Mouse (Mus musculus): ENCODE measurements at regions not wholly inside any gene's neighbourhood (a gene's known extent, or its start where the extent isn't known, plus 50 kb on each side); places are given as distances from the start of the nearest gene placed in this dataset.

DNA sequence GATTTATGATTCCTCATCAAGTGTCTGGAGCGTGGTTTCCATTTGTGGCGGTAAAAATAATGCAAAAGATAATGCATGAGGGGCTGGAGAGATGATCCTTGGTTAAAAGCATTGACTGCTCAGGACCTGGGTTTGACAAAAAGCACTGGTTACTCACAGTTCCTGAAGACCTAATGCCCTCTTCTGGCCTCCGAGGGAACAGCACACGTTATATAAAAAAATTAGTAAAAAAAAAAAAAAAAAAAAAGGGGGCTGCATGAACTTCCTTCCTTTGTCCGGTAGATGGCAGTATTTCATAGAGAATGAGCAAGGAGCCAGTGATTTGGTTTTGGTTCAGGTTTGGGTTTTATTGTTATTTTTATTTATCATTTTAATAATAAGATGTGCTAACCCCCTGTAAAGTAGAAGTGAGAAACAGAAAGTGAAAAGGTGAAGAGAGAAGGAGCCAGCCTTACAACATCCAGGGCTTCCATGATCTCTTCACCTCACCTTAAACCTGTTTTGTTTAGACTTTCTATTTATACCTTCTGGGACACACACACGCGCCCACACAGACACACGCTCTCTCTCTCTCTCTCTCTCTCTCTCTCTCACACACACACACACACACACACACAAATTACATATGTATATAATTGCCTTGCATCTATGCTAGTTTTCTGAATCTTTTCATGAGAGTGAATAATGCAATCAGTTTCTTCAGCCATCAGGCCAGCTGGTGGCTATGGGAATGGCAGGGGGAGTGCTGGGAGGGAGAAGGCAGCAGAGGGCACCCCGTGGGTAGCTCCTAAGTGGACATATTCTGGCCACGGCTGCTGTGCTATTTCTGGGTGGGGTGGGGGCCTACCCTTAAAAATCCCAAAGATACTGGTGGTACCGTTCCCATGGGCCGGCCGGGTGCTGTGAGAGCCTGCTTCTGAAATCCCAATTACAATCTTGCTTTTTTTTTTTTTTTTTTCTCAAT is 230.0 kb downstream of the Poteg start:
- DNase-seq = peak in 1 of 2 experiments; percentile 2

DNA sequence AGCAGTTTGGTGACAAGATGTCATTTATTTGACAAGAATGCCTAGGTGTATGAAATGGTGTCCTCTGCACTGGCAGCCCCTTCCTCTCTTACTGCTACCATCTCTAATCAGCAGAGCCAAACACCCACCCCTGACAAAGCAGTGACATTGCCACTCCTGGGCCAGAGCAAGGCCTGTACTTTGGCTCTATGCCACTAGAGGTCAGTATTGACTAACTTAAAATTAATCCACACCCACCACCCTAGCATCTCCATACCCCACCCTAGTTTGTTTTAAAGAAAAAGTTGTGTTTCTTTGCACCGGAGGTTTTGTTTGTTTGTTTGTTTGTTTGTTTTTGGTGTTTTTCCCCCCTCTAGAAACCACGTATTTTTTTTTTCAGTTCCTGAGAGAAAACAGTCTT is 231.7 kb downstream of the Poteg start:
- peak in 1 of 2 experiments; percentile 1 for DNase-seq

- no peak for DNase-seq
These were observed 274.5 kb downstream of the Poteg start for GRCm38 (mm10) chr8:27721988-27722387.

DNA sequence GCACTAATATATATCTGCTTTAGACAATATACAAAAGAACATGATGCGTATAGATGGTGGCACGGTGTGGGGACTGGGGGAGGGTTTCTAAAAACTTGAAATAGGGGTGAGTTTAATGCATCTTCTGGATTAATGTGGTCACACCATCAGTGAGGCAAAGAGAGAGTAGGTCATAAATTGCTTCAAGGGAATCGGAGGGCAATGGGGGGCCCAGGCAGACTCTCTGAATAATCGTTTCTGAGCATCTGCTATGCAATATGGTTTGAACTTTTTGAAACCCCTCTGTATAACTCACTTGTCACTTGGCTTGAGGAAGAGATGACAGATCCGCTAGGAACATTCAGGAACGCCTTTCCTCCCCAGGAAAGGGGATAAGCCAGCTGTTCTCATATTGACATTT is 322.8 kb downstream of the Poteg start:
- DNase-seq = no peak

GRCm38 (mm10) chr8:27770803-27771202 is 323.3 kb downstream of the Poteg start:
- no peak for DNase-seq

GRCm38 (mm10) chr8:27771250-27771649 is 323.8 kb downstream of the Poteg start:
- no peak for DNase-seq

GRCm38 (mm10) chr8:27778982-27779381 is 331.5 kb downstream of the Poteg start:
- no peak for DNase-seq
